Comparison of ENCODE assay signal across 9 mouse cellular contexts in genomic region chr11:23210590-23211510, GRCm38 (mm10). TPM values are rescaled to one million over a fixed set of nuclear protein-coding genes. Genes with fewer than 3 reads are reported as not detected.
DNase-seq lines count a peak whose midpoint lies in the region; TF ChIP-seq lines count a peak whose summit lies in the region.
"Had no signal": no experiment of that assay in that cellular context is flagged by ENCODE, and none has a peak within 500 bp of the region (broad histone marks: within the 10 kb centered on the region; RNA-seq: fewer than 3 reads in every experiment).

No protein-coding gene starts in this region.

- DNase-seq in WW6 (ENCODE audit: low read depth, low spot score), result peak; percentile 34
- DNase-seq in embryonic facial prominence, embryonic 10.5 days (ENCODE audit: low spot score), result peak; percentile 79
- DNase-seq in heart, embryonic 10.5 days (ENCODE audit: low spot score), result peak; percentile 82
- DNase-seq in kidney, adult 18-20 months, result peak; percentile 46
- peak; percentile 37 for DNase-seq in lung, adult 2 months
- DNase-seq in ovary, postnatal 10 days (ENCODE audit: low spot score), result peak; percentile 4
- no peak for DNase-seq in cerebellum, adult 11-12 months
- DNase-seq in left cerebral cortex, adult 9 months (ENCODE audit: low spot score in 2 of 2), result no peak

- 13% methylated on average over 16 of the region's 16 CpGs for WGBS in embryonic facial prominence, embryonic 10.5 days
- 18% methylated on average over 16 of the region's 16 CpGs for WGBS in heart, embryonic 10.5 days
- WGBS in lung, adult 2 months, result 15% methylated on average over 16 of the region's 16 CpGs

- peak; percentile 29; the same call in 1 of the 2 replicates for TF ChIP-seq POLR2A in lung, adult 2 months (IDR thresholded peaks at IDR 0.05; ENCODE audit: borderline replicate concordance, extremely low read depth, low read depth, low read length)

- no peaks in the 10 kb centered on the region for H3K36me3 ChIP-seq in embryonic facial prominence, embryonic 10.5 days (replicated peaks)
- no peaks in the 10 kb centered on the region for H3K36me3 ChIP-seq in heart, embryonic 10.5 days

- peak overlapping the region; percentile 84 for H3K27ac ChIP-seq in embryonic facial prominence, embryonic 10.5 days (replicated peaks)
- H3K27ac ChIP-seq in heart, embryonic 10.5 days, result peak overlapping the region; percentile 86
- H3K27ac ChIP-seq: macrophage had no signal

- no peaks in the 10 kb centered on the region for H3K9me3 ChIP-seq in embryonic facial prominence, embryonic 10.5 days
- no peaks in the 10 kb centered on the region for H3K9me3 ChIP-seq in heart, embryonic 10.5 days

- TF ChIP-seq CTCF in lung, adult 2 months (IDR thresholded peaks at IDR 0.05; ENCODE audit: insufficient read depth, low read length), result no peak

- H3K4me3 ChIP-seq in embryonic facial prominence, embryonic 10.5 days, result peak overlapping the region; percentile 47
- peak overlapping the region; percentile 52 for H3K4me3 ChIP-seq in heart, embryonic 10.5 days
- peak overlapping the region; percentile 2 for H3K4me3 ChIP-seq in lung, adult 2 months (replicated peaks; ENCODE audit: extremely low read depth, low read depth, low read length)

- H3K27me3 ChIP-seq in embryonic facial prominence, embryonic 10.5 days (replicated peaks; ENCODE audit: low read depth, poor library complexity, severe bottlenecking), result no peaks in the 10 kb centered on the region
- H3K27me3 ChIP-seq in heart, embryonic 10.5 days (ENCODE audit: insufficient read depth, poor library complexity, severe bottlenecking), result no peaks in the 10 kb centered on the region

- peaks cover 11% of the 10 kb centered on the region for H3K4me1 ChIP-seq in embryonic facial prominence, embryonic 10.5 days
- H3K4me1 ChIP-seq in heart, embryonic 10.5 days, result peaks cover 9% of the 10 kb centered on the region
- H3K4me1 ChIP-seq in lung, adult 2 months (ENCODE audit: control insufficient read depth, insufficient read depth, low read length), result 0 out of 2 replicates have a peak, but pooled peaks cover 3% of the 10 kb centered on the region

RNA-seq across cellular contexts. Expression of gene Xpo1, which starts 45.0 kb away (rescaled TPM):
- polyA plus RNA-seq in embryonic facial prominence, embryonic 10.5 days (2016; fragmentation: Nextera tagmentation; extraction: Ambion mirVana), result 139 and 141 TPM in 2 replicates
- polyA plus RNA-seq in heart, embryonic 10.5 days (2016; fragmentation: Nextera tagmentation; extraction: Ambion mirVana), result 94.0 and 123 TPM in 2 replicates
- polyA plus RNA-seq in lung, adult 2 months (2012; rRNA removed), result 5.6 and 7.1 TPM in 2 replicates

Comparison
In these comparisons a context has a peak if more than half of its experiments do, and no peak if none do; other contexts are left out.
1. DNase-seq: peak in WW6 (single experiment), embryonic facial prominence, embryonic 10.5 days (single experiment), heart, embryonic 10.5 days (single experiment), kidney, adult 18-20 months (single experiment), lung, adult 2 months (single experiment) and ovary, postnatal 10 days (single experiment); none in cerebellum, adult 11-12 months (single experiment) and left cerebral cortex, adult 9 months (0 of 2).
2. H3K4me3 ChIP-seq: peak in every context shown above with its lines; median percentile 52 in heart, embryonic 10.5 days; 47 in embryonic facial prominence, embryonic 10.5 days; 2 in lung, adult 2 months.
3. RNA of gene Xpo1, which starts 45.0 kb away (polyA plus RNA-seq): 139 to 141 TPM in embryonic facial prominence, embryonic 10.5 days and 94.0 to 123 TPM in heart, embryonic 10.5 days; 5.6 to 7.1 TPM in lung, adult 2 months; every median in the first group is over 10 times any median in the second.